Mouse (Mus musculus) embryo, embryonic 11 days (tissue): ENCODE measurements at regions not wholly inside any gene's neighbourhood (a gene's known extent, or its start where the extent isn't known, plus 50 kb on each side); places are given as distances from the start of the nearest gene placed in this dataset.
A peak's percentile ranks its signal among the peaks of the same experiment; 100 is the strongest.

Experiments used
- DNase-seq: peaks from one replicate; pipeline ENCODE4 v3.0.0-alpha.2; 2015

- peak; percentile 50 for DNase-seq
Observed at GRCm38 (mm10) chr2:173334856-173335595, 58.7 kb upstream of the Pmepa1 start.

GRCm38 (mm10) chr2:173335859-173336258 lies 59.5 kb upstream of the Pmepa1 start:
- peak; percentile 41 for DNase-seq

DNA sequence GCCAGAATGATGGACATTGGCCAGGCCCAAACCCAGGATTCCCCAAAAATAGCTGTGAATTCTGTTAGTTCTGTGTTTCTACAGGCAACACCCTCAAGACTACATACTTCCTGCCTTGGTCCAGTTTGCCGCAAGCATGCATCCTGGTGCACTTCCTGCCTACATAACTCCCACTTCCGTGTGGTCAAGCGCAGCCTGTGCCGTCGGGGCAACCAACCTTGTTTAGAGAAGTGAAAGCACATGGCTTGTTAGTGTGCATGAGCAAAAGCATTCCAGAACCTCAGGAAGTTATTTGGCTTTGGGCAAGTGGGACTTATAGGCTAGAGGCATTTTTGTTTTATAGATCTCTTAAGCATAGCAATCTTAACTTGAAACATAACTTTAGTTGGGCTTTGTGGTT lies 61.3 kb upstream of the Pmepa1 start:
- no peak for DNase-seq

GRCm38 (mm10) chr2:173338671-173339070 lies 62.3 kb upstream of the Pmepa1 start:
- DNase-seq: no peak

DNA sequence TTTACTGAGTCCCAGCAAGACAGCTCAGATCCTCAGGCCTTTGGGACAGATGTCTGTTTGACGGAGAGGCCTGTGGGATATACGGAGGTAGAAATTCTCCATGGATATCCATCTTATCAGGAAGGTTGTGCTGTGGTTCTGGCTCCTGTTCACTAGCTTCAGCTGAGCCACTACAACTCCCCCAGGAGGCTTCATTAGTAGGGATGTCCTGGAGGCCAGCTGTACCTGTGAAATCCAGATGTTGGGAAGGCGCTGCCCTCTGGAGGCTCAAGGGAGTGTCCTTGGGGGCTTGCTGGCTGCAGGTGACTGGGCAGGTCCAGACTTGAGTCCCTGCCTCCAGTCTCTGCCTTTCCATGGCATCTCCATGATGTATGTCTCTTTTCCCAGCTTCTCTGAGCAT lies 62.9 kb upstream of the Pmepa1 start:
- no peak for DNase-seq

- DNase-seq: peak; percentile 74
Observed at GRCm38 (mm10) chr2:173340044-173340601, 63.8 kb upstream of the Pmepa1 start.

DNA sequence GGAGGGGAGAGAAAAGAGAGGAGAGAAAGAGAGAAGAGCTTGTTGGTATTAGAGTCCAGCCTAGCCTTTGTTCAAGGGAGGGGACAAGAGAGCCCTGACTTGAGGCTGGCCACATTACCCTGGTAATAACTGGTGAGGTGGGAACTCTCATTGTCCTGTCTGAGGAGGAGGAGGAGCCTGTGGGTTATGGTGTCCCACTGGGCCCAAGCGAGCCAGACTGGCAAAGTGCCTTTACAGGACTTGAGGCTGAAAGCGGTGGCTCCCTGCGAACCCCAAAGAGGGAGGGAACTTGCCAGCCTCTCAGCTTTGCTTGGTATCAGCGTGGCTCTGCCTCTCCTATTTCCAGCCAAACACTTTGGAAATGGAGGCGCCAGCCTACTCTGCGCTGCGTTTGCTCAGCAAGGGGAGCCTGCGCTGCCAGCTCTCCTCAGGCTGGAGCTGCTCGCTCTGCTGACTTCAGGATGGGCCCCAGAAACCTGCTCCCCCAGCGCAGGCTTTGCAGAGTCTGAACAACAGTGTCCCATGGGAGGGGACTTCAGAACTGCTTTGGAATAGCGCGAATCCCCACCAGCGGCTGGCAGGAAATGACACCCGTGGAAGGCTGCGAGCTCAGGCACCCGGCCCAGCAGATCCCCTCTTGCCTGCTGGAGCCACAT lies 66.4 kb upstream of the Pmepa1 start:
- no peak for DNase-seq

DNA sequence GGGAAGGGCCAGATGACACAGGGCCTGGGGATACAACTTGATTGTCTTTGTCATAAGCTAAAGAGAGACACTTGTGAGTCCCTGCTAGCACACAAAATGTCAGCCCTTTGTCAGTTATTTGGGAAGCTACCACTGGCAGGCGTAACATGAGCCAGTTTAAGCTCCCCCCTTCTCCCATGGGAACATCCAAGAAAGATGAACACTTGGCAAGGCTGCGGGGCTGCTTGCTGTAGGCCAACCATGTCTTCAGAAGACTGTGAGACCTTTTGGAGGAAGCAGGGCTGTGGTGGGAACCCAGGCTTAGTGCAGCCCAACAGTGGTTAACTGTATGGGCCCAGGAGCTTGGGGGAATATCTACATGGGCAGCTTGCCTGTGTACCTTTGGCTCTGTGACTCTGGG lies 67.3 kb upstream of the Pmepa1 start:
- DNase-seq: no peak

DNA sequence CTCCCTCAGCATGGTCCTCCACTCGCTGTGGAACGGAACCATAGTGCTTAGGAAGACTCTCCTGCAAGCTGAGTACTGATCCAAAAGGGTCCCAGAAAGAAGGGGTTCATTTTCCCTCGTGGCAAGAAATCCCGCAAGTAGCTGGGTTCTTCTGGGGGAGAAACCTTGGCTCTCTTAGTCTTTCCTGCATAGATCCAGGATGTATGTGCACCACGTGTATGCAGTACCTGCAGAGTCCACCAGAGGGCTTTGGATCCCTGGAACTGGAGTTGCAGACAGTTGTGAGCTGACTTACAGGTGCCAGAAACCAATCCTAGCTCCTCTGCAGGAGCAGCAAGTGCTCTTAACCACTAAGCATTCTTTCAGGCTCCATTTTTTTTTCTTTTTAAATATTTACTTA lies 67.9 kb upstream of the Pmepa1 start:
- no peak for DNase-seq

DNA sequence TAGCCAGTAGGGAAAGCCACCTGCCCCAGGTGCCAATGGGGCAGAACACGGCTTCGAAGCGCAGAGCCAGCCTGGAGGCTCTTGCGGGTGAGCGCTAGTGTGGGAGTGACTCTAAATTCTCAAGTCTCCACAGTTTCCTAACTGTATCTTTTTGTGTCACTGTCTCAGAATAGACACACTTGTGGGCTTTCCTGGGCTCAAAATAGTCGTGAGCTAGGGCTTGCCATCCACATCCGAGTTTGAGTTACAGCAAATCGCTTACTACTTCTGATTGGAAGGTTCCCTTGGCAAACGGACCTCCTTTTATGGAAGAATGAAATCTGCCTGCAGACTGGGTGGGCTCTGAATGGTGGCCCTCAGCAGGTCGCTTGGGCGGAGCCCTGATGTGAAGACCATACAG lies 71.0 kb upstream of the Pmepa1 start:
- no peak for DNase-seq

GRCm38 (mm10) chr2:173348757-173349156 lies 72.4 kb upstream of the Pmepa1 start:
- DNase-seq: no peak

- DNase-seq: no peak
Observed at GRCm38 (mm10) chr2:173349510-173349909, 73.2 kb upstream of the Pmepa1 start.

GRCm38 (mm10) chr2:173349910-173350309 lies 73.6 kb upstream of the Pmepa1 start:
- no peak for DNase-seq

DNA sequence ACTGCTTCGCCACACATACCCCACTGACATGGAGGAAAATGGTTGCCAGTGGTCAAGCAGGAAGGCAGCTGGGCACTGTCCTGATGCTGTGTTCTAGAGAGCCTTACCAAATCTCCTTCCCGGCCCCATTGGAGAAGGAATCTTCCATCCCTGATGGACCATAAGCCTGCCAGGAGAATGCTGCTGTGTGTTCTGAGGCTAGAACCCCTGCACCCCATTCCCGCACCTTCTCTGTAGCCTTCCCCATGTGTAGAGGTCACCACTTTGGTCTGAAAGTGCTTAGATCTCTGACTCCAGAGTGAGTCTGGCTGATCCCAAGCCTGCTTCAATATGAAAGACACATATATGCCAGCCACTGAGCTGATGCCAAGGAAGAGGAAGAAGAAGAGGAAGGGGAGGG lies 74.1 kb upstream of the Pmepa1 start:
- no peak for DNase-seq

DNA sequence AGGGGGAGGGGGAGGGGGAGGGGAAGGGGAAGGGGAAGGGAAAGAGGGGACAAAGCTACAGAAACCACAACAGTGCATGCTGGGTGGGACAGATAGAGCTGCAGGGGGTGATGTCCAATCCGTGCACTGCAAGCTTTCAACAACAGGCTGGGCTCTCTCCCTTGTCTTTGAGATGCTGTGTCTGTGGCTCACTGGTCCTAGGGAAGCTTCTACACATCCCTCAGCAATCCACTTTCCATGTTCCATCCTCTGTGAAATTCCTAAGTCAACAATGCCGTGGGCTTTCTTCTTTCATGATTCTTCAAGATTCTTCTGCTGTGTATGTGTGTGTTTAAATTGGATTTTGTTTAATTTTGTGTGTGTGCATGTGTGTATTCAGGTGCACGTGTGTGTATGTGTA lies 74.5 kb upstream of the Pmepa1 start:
- no peak for DNase-seq

- peak; percentile 80 for DNase-seq
Observed at GRCm38 (mm10) chr2:173351831-173352755, 75.8 kb upstream of the Pmepa1 start.

GRCm38 (mm10) chr2:173352756-173353139 lies 76.4 kb upstream of the Pmepa1 start:
- no peak for DNase-seq

- DNase-seq: no peak
Observed at GRCm38 (mm10) chr2:173353435-173354241, 77.3 kb upstream of the Pmepa1 start.

DNA sequence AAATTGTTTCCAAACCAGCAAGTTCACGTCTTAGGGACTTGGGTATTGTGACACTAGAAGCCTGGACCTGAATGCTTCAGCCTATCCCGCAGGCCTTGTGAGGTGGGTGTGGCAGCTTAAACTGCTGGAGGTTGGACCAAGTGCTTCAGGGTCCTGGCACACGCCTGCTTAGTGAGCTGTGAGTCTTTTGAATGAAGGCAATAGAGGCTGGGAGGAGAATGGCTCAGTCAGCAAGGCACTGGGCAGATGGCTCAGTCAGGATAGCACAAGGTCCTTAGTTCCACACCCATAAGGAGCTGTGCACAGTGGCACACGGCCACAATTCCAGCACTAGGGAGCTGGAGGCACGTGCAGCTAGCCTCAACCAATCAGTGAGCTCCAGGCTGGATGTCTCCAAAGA lies 80.5 kb upstream of the Pmepa1 start:
- DNase-seq: no peak

DNA sequence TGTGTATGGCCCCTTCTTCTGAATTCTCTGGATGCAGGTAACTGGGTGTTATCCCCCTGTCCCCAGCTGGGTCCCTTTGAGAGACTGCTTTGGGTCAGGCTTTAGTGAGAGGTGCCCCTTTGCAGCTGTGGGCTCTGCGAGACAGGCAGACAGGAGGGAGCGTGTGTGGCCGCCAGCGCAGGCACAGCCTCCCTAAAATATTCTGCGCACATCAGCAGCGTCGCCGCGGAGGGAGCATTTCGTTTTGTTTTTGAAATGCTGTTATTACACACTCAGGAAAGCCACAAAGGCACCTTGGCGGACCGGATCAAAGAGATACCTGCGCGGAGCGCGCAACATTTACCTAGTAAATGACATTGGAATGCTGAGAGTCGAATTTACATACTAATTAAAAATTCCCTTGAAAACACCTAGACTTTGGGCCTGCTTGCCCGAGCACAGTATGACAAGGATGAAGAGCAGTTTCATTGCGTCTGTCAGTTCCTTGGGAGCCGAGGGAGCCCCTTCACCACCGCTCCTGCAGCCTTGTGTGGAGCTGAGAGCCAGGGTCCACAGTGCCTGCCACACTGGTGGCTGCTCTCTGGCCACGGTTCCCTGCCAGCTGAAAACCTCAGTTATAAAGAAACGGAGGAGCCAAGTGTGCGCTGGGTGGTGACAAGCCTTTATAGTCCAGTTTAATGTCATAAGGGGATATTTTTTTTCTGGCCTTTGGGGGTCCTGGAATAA lies 89.3 kb upstream of the Pmepa1 start:
- DNase-seq: no peak

DNA sequence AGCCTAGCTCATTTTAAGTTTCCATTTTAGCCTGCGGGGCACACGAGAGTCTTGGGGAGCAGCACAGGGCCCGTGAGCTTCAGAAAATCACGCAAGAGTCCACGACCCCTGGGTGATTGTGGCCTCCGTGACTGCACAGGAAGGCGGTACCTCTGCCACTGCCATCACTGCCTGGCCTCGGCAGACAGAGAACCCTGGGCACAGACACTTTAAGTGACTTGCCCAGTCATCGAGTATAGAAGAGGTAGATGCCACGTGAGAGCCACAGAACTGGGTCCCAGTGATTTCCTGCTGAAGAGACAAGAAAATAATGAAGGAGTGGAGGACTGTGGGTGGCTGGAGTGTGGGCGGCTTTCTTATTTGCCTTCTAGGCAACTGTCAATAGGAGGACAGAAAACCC lies 90.4 kb upstream of the Pmepa1 start:
- DNase-seq: no peak

DNA sequence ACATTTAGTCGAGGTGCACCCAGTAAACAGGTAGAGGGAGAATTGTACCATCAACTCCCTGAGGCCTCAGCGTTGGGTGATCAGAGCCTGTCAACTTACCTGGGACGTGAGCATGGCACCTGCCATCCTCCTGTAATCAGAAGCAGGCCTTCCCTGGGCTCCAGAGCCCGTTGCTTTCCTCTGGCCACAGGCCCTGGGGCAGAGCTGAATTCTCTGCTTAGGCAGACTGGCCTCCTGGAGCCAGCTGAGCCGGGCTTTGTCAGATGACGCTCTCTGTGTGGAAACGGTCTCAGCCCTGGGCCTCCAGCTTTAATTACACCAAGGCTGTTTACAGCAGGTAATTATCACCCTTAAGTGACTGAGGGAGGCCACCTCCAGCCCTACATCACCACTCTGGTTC lies 92.6 kb upstream of the Pmepa1 start:
- DNase-seq: no peak
